Mouse (Mus musculus): ENCODE measurements at regions not wholly inside any gene's neighbourhood (a gene's known extent, or its start where the extent isn't known, plus 50 kb on each side); places are given as distances from the start of the nearest gene placed in this dataset.

DNA sequence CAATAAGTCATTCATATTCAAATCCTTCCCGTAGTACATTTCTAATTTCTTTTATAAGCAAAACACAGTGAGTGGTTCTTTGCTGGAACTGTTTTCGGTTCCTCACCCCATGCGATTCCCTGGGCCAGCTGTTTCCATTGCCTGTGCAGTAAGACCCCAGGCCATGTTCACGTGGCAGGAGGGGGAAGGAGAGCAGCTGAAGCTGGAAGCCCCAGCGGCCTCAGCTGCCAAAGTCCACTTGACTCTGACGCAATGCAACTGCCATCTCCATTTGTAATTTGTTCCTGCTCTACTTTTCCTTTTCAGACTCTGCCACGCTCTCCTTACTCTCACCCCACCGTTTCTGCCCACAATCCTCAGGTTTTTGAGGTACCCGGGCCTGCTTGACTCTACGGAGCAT is 91.1 kb upstream of the Agtr2 start:
- H3K4me1 ChIP-seq = no peaks in the 10 kb centered on the region
- no peaks in the 10 kb centered on the region for H3K27me3 ChIP-seq (replicated peaks)
- H3K4me3 ChIP-seq (replicated peaks) = no peak overlapping the region
- H3K36me3 ChIP-seq (replicated peaks; ENCODE audit: low read length) = no peaks in the 10 kb centered on the region
- TF ChIP-seq GATA1 (IDR thresholded peaks at IDR 0.05; ENCODE audit: borderline replicate concordance, low read length) = no peak
- TF ChIP-seq FLI1 (IDR thresholded peaks at IDR 0.05; ENCODE audit: low read length) = no peak
- H3K9me3 ChIP-seq = peaks cover 7% of the 10 kb centered on the region

DNA sequence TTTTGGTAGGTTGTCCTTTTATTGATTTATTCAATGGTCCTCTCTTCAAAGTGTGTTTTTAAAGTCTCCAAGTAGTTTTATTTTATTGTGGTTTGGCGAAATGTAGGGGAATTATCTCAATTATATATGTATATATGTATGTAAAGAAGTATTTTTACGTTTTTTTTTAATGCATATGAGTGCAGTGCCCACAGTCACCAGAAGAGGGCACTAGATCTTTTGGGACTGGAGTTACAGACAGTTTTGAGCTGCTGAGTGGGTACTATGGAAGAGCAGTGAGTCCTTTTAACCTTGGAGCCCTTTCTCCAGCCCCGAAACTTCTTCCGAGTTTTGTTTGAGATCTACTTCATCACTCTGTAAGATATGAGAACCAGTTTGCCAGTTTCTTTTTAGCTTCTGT is 59.5 kb upstream of the Agtr2 start:
- Histone ChIP-seq H3K9me3 (no peaks in the 10 kb centered on the region), H3K36me3 (replicated peaks; ENCODE audit: low read length) (no peaks in the 10 kb centered on the region), H3K27me3 (replicated peaks) (no peaks in the 10 kb centered on the region), H3K4me3 (replicated peaks) (no peak overlapping the region), H3K4me1 (no peaks in the 10 kb centered on the region)
- TF ChIP-seq FLI1 (IDR thresholded peaks at IDR 0.05; ENCODE audit: low read length) (no peak), GATA1 (IDR thresholded peaks at IDR 0.05; ENCODE audit: borderline replicate concordance, low read length) (no peak)

DNA sequence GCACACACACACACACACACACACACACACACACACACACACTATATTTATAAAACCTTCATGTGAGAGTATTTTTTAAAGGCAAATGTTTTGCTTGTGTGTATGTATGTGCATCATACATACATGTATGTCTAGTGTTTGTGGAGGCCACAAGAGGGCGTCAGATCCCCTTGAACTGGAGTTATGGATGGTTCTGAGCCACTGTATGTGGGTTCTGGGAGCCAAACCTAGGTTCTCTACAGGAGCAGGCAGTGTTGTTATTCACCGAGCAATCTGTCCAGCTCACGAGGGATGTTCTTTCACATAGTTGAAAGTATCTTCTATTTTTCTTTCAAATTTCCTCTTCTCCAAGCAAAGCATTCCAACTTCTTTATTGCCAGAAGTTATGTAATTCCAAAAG is 56.3 kb upstream of the Agtr2 start:
- no peak overlapping the region for H3K4me3 ChIP-seq (replicated peaks)
- H3K9me3 ChIP-seq = no peaks in the 10 kb centered on the region
- no peaks in the 10 kb centered on the region for H3K4me1 ChIP-seq
- TF ChIP-seq GATA1 (IDR thresholded peaks at IDR 0.05; ENCODE audit: borderline replicate concordance, low read length) (no peak), FLI1 (IDR thresholded peaks at IDR 0.05; ENCODE audit: low read length) (no peak)
- H3K36me3 ChIP-seq (replicated peaks; ENCODE audit: low read length) = no peaks in the 10 kb centered on the region
- no peaks in the 10 kb centered on the region for H3K27me3 ChIP-seq (replicated peaks)

DNA sequence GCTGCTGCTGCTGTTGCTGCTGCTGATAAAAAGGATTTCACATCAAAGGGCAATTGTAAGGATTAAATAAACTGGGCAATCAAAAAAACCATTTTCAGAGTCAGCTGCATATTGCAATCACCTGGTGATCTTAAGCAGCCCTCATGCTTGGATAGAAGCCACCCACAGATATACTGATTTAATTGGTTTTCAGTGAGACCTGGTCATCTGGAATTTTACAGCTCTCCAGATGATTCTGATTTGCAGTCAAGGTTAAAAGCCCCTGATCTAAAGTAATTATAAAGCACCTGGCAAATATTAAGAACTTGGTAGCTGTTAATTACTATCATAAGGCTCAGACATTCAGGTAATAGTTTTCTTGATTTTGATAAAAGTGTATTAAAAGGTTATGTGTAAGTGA is 50.8 kb upstream of the Agtr2 start:
- H3K4me1 ChIP-seq = no peaks in the 10 kb centered on the region
- no peaks in the 10 kb centered on the region for H3K9me3 ChIP-seq
- H3K36me3 ChIP-seq (replicated peaks; ENCODE audit: low read length) = no peaks in the 10 kb centered on the region
- no peak overlapping the region for H3K4me3 ChIP-seq (replicated peaks)
- H3K27me3 ChIP-seq (replicated peaks) = no peaks in the 10 kb centered on the region
- TF ChIP-seq GATA1 (IDR thresholded peaks at IDR 0.05; ENCODE audit: borderline replicate concordance, low read length) (no peak), FLI1 (IDR thresholded peaks at IDR 0.05; ENCODE audit: low read length) (no peak)

All from megakaryocyte, embryonic 14.5 days (primary cell).